7 mouse cellular contexts compared by ENCODE assay signal in genomic region chr19:3768697-3769383, GRCm38 (mm10). TPM values are rescaled to one million over a fixed set of nuclear protein-coding genes. Genes with fewer than 3 reads are reported as not detected.
A peak's percentile ranks its signal among the peaks of the same experiment; 100 is the strongest.
DNase-seq lines count a peak whose midpoint lies in the region; ATAC-seq lines count a peak whose summit lies in the region.

No protein-coding gene starts in this region.

- peak overlapping the region; percentile 100 for H3K9ac ChIP-seq in midbrain, embryonic 11.5 days (ENCODE audit: low read length)

- 2% methylated on average over 60 of the region's 60 CpGs for WGBS in limb, embryonic 10.5 days
- WGBS in midbrain, embryonic 11.5 days: 2% methylated on average over 51 of the region's 60 CpGs

- peak overlapping the region; percentile 95 for H3K4me2 ChIP-seq in midbrain, embryonic 11.5 days

- peak overlapping the region; percentile 100 for H3K27ac ChIP-seq in limb, embryonic 10.5 days
- peak overlapping the region; percentile 100 for H3K27ac ChIP-seq in midbrain, embryonic 11.5 days (ENCODE audit: low read depth, low read length)

- ATAC-seq in common myeloid progenitor, adult 5-6 weeks (replicated peaks; ENCODE audit: low read depth, poor library complexity, severe bottlenecking): peak; percentile 87
- ATAC-seq in inflammation-experienced regulatory T-cells, adult 6 months: peak; percentile 89
- ATAC-seq in midbrain, embryonic 11.5 days (ENCODE audit: low FRiP score): peak; percentile 88

- H3K4me3 ChIP-seq in limb, embryonic 10.5 days: peak overlapping the region; percentile 84
- peak overlapping the region; percentile 99 for H3K4me3 ChIP-seq in midbrain, embryonic 11.5 days (ENCODE audit: low read depth, low read length)

- H3K4me1 ChIP-seq in limb, embryonic 10.5 days: peaks cover 18% of the 10 kb centered on the region
- peaks cover 13% of the 10 kb centered on the region for H3K4me1 ChIP-seq in midbrain, embryonic 11.5 days (ENCODE audit: control insufficient read depth, insufficient read depth, low read length)

- H3K36me3 ChIP-seq in limb, embryonic 10.5 days: peaks cover 21% of the 10 kb centered on the region
- no peaks in the 10 kb centered on the region; the same call in 1 of the 2 replicates for H3K36me3 ChIP-seq in midbrain, embryonic 11.5 days (ENCODE audit: control insufficient read depth, insufficient read depth, low read length)

- H3K9me3 ChIP-seq in limb, embryonic 10.5 days (replicated peaks): no peaks in the 10 kb centered on the region
- H3K9me3 ChIP-seq in midbrain, embryonic 11.5 days (ENCODE audit: control insufficient read depth, low read length): no peaks in the 10 kb centered on the region

- peak; percentile 92 to 96 for DNase-seq in adrenal gland, adult 18-20 months (ENCODE audit: low spot score in 2 of 2)
- peak; percentile 95 for DNase-seq in gastrocnemius, postnatal 10 days
- peak; percentile 95 for DNase-seq in limb, embryonic 10.5 days (ENCODE audit: low spot score)
- peak; percentile 100 for DNase-seq in midbrain, embryonic 11.5 days (ENCODE audit: low spot score, missing footprints)
- peak; percentile 94 for DNase-seq in skeletal muscle tissue, adult 2 months (ENCODE audit: low read depth, low spot score)

- no peaks in the 10 kb centered on the region for H3K27me3 ChIP-seq in limb, embryonic 10.5 days (ENCODE audit: low read depth, poor library complexity, severe bottlenecking)
- no peaks in the 10 kb centered on the region for H3K27me3 ChIP-seq in midbrain, embryonic 11.5 days (ENCODE audit: control insufficient read depth, insufficient read depth, low read length)

RNA-seq across cellular contexts. Expression of gene Kmt5b, which starts 1.6 kb away (rescaled TPM):
- 10 to 100 TPM; 40.3 to 47.9 TPM for total RNA-seq in adrenal gland, adult 18-20 months (2021)
- total RNA-seq in common myeloid progenitor, adult 5-6 weeks (2017): 36.5 and 51.6 TPM in 2 replicates
- 10 to 100 TPM; 25.0 to 32.5 TPM for total RNA-seq in gastrocnemius, postnatal 10 days (2021)
- 10 to 100 TPM; 25.1 to 41.5 (median 32.7) TPM for polyA plus RNA-seq in inflammation-experienced regulatory T-cells, adult 6 months (2017; shearing (Covaris generic))
- polyA plus RNA-seq in limb, embryonic 10.5 days (2016; fragmentation: Nextera tagmentation; extraction: Ambion mirVana): 21.4 and 29.2 TPM in 2 replicates
- polyA plus RNA-seq in midbrain, embryonic 11.5 days (2014; fragmentation: Nextera tagmentation; extraction: Ambion mirVana): 40.3 and 45.1 TPM in 2 replicates

Comparison
In these comparisons a context has a peak if more than half of its experiments do, and no peak if none do; other contexts are left out.
1. Peak in every context shown above with its lines: DNase-seq, ATAC-seq, H3K4me3 ChIP-seq and H3K27ac ChIP-seq.